Mouse (Mus musculus) hindbrain, embryonic 15.5 days (tissue): ENCODE results near the gene Nr1i2. TPM values are rescaled to one million over a fixed set of nuclear protein-coding genes. Genes with fewer than 3 reads are reported as not detected.
"Not testable (repeated sequence)": the region's sequence is repeated elsewhere in the genome, so short reads cannot be mapped to it uniquely, and the experiment has no call there.

Source experiments
- ATAC-seq: fragments of 200-750 bp; cut with Nextera tagmentation; 2 replicates; pipeline ENCODE4 v1.8.0; 2017; ENCODE audit warnings: low read depth, moderate number of reproducible peaks, moderate TSS enrichment; ENCODE audit not compliant: low FRiP score
- H3K27ac ChIP-seq: fragments of 300-500 bp; sonication (generic); replicated peaks from 2 replicates; pipeline ENCODE4 v1.5.1; 2015; ENCODE audit warnings: mild to moderate bottlenecking, inconsistent platforms
- H3K27me3 ChIP-seq: fragments of 300-500 bp; sonication (generic); 2 replicates; pipeline ENCODE4 v1.6.1; 2015; ENCODE audit warnings: control low read depth, inconsistent platforms
- H3K36me3 ChIP-seq: fragments of 300-500 bp; sonication (generic); 2 replicates; pipeline ENCODE4 v1.6.1; 2015; ENCODE audit warnings: control low read depth, inconsistent platforms
- H3K4me1 ChIP-seq: fragments of 300-500 bp; sonication (generic); replicated peaks from 2 replicates; pipeline ENCODE4 v1.6.1; 2015; ENCODE audit warnings: control low read depth, inconsistent platforms
- H3K4me2 ChIP-seq: fragments of 300-500 bp; sonication (generic); 2 replicates; pipeline ENCODE4 v1.6.1; 2015; ENCODE audit warnings: moderate library complexity, mild to moderate bottlenecking, inconsistent platforms
- H3K4me3 ChIP-seq: fragments of 300-500 bp; sonication (generic); 2 replicates; pipeline ENCODE4 v1.5.1; 2015; ENCODE audit warnings: mild to moderate bottlenecking, inconsistent platforms
- H3K9ac ChIP-seq: fragments of 300-500 bp; sonication (generic); 2 replicates; pipeline ENCODE4 v1.6.1; 2015; ENCODE audit warnings: inconsistent platforms
- H3K9me3 ChIP-seq: fragments of 300-500 bp; sonication (generic); 2 replicates; pipeline ENCODE4 v1.6.1; 2016; ENCODE audit warnings: control low read depth, inconsistent platforms
- WGBS: fragments of 180-500 bp; shearing (Covaris S2); methylation state at CpG from one replicate; pipeline ENCODE4 v1.1.7; 2015; 5-methylcytosine and 5-hydroxymethylcytosine counted together
- polyA plus RNA-seq: library from polyadenylated mRNA; unstranded; fragments of >200 nt; fragmentation: Nextera tagmentation; extraction: Ambion mirVana; gene quantifications from 2 replicates; pipeline ENCODE4 v1.2.1, GENCODE M21; 2015

Nr1i2 gene
- not detected in 2 replicates for polyA plus RNA-seq

- WGBS = 73% methylated on average over 7 of the region's 7 CpGs
- H3K27me3 ChIP-seq = no peaks in the 10 kb centered on the region
- no peaks in the 10 kb centered on the region for H3K9me3 ChIP-seq
- H3K4me2 ChIP-seq = no peak within 1 kb of the TSS
- H3K4me3 ChIP-seq = no peak within 1 kb of the TSS
- H3K27ac ChIP-seq = no peak within 1 kb of the TSS
- H3K36me3 ChIP-seq = no peaks in the 10 kb centered on the region
- H3K9ac ChIP-seq = no peak within 1 kb of the TSS
- ATAC-seq = no peak
- no peaks in the 10 kb centered on the region for H3K4me1 ChIP-seq
Measured at GRCm38 (mm10) chr16:38294685-38295348, at the start of gene Nr1i2. Gene Nr1i2, minus strand, starts transcription at chr16:38294824.

- peak; percentile 89 for ATAC-seq
- Histone ChIP-seq H3K9ac (peak within 1 kb of the TSS; percentile 59), H3K27me3 (no peaks in the 10 kb centered on the region), H3K4me1 (peaks cover 13% of the 10 kb centered on the region), H3K9me3 (no peaks in the 10 kb centered on the region), H3K36me3 (no peaks in the 10 kb centered on the region), H3K27ac (peak within 1 kb of the TSS; percentile 51; the same call in 1 of the 2 replicates), H3K4me2 (peak within 1 kb of the TSS; percentile 89), H3K4me3 (peak within 1 kb of the TSS; percentile 47)
- WGBS = 8% methylated on average over 30 of the region's 30 CpGs
Measured at GRCm38 (mm10) chr16:38341396-38342324, 47.0 kb upstream of the Nr1i2 start, which contains the start of gene Maats1. Gene Maats1, minus strand, starts transcription at chr16:38342143.

- H3K9me3 ChIP-seq, H3K9ac ChIP-seq, ATAC-seq, H3K27me3 ChIP-seq, H3K4me2 ChIP-seq, H3K27ac ChIP-seq, H3K36me3 ChIP-seq, H3K4me1 ChIP-seq, H3K4me3 ChIP-seq: not testable (repeated sequence)
- WGBS = 90% methylated on average over 4 of the region's 4 CpGs
Measured at GRCm38 (mm10) chr16:38338077-38338476, 43.5 kb upstream of the Nr1i2 start.

- no peak for ATAC-seq
- Histone ChIP-seq H3K27me3 (no peaks in the 10 kb centered on the region), H3K4me2 (no peak overlapping the region), H3K4me1 (no peaks in the 10 kb centered on the region), H3K9ac (no peak overlapping the region), H3K9me3 (no peaks in the 10 kb centered on the region), H3K36me3 (no peaks in the 10 kb centered on the region), H3K4me3 (no peak overlapping the region), H3K27ac (no peak overlapping the region)
- WGBS = 54% methylated on average over 6 of the region's 6 CpGs
Measured at GRCm38 (mm10) chr16:38334431-38334830, 39.8 kb upstream of the Nr1i2 start.

DNA sequence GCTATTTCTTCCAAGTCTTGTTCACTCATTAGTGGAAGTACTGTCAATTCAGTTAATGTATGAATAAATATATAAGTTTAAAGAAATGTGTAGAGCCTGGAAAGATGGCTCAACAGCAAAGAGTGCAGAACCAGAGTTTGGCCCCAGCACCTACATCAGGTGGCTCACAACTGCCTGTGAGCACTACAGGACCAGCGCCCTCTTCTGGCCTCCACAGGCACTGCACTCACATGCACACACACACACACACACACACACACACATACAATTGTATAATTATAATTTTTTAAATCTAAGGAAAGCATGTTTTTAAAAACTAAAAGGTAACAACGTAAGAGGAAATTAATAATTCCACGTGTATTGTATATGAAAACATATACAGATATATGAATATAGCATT, 34.7 kb upstream of the Nr1i2 start:
- no peak for ATAC-seq
- Histone ChIP-seq H3K27ac (no peak overlapping the region), H3K9me3 (no peaks in the 10 kb centered on the region), H3K36me3 (no peaks in the 10 kb centered on the region), H3K9ac (no peak overlapping the region), H3K27me3 (no peaks in the 10 kb centered on the region), H3K4me3 (no peak overlapping the region), H3K4me1 (no peaks in the 10 kb centered on the region), H3K4me2 (no peak overlapping the region)
- 88% methylated on average over 3 of the region's 3 CpGs for WGBS

DNA sequence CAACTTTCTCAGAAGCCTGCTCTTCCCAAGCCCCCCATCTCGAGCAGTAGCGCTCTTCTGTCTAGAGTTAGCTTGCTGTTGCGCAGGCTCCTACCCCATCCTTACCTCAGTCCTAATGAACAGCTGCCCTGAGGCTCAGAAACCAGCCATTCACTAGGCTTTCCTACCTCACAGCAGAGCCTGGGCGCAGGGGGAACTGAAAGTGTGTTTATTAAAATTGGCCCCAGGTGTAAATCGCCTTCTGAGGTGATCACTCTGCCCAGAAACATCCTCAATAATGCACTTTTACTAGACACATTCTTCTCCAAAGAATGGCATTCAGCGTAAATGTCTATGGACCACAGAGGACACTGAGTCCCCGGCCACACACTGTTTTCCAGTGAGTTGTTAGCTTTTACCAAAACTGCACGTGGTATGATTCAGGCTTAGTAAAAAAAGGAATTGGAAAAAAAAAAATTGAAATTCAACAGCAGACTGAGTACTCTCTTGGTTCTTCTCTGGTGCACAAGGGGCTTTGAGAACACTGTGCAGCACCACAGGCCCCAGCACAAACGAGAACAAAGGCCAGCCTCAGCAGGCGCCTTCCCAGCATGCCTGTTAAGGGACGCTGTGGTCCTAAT, 32.3 kb upstream of the Nr1i2 start:
- WGBS = 75% methylated on average over 11 of the region's 11 CpGs
- ATAC-seq = no peak

DNA sequence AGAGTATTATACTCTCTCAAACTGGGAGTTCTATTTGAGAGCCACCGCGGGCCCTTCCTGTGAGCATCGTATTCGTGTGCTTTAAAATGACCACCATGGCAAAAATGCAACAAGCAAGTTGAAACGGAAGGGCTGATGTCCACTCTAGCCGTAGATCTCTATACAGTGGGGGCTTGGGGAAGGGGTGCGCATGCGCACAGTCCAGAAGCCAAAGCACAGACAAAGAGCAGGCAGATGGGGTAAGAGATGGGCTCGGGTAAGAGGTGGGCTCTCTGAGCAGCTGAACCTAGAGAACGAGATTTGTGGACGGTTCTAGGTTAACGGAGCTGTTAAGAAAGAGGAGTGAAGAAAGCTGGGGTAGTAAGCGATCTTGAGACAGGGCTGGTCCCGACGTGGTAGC, 29.7 kb upstream of the Nr1i2 start:
- H3K36me3 ChIP-seq = no peaks in the 10 kb centered on the region
- H3K27me3 ChIP-seq = no peaks in the 10 kb centered on the region
- no peak for ATAC-seq
- H3K4me3 ChIP-seq = no peak overlapping the region
- H3K4me2 ChIP-seq = no peak overlapping the region
- H3K9me3 ChIP-seq = no peaks in the 10 kb centered on the region
- H3K4me1 ChIP-seq = no peaks in the 10 kb centered on the region
- no peak overlapping the region for H3K27ac ChIP-seq
- WGBS = 90% methylated on average over 15 of the region's 15 CpGs
- no peak overlapping the region for H3K9ac ChIP-seq

More for the DNA sequence above, 32.3 kb upstream of the Nr1i2 start:
- Histone ChIP-seq H3K4me2 (no peak overlapping the region), H3K4me1 (no peaks in the 10 kb centered on the region), H3K27me3 (no peaks in the 10 kb centered on the region), H3K36me3 (no peaks in the 10 kb centered on the region), H3K4me3 (no peak overlapping the region), H3K27ac (no peak overlapping the region), H3K9ac (no peak overlapping the region), H3K9me3 (no peaks in the 10 kb centered on the region)

- H3K4me1 ChIP-seq = no peaks in the 10 kb centered on the region
- no peaks in the 10 kb centered on the region for H3K27me3 ChIP-seq
- peak overlapping the region; percentile 53 for H3K4me2 ChIP-seq
- no peaks in the 10 kb centered on the region for H3K9me3 ChIP-seq
- no peaks in the 10 kb centered on the region for H3K36me3 ChIP-seq
- 0 out of 2 replicates have a peak overlapping the region, but pooled peaks have one; percentile 4 for H3K9ac ChIP-seq
- H3K4me3 ChIP-seq = peak overlapping the region; percentile 27; the same call in 1 of the 2 replicates
- 32% methylated on average over 17 of the region's 17 CpGs for WGBS
- H3K27ac ChIP-seq = no peak overlapping the region
- peak; percentile 85 for ATAC-seq
Measured at GRCm38 (mm10) chr16:38321452-38321935, 26.9 kb upstream of the Nr1i2 start.

- Histone ChIP-seq H3K4me3 (no peak overlapping the region), H3K4me2 (no peak overlapping the region), H3K27ac (no peak overlapping the region), H3K9me3 (no peaks in the 10 kb centered on the region), H3K27me3 (no peaks in the 10 kb centered on the region), H3K4me1 (no peaks in the 10 kb centered on the region), H3K36me3 (no peaks in the 10 kb centered on the region), H3K9ac (no peak overlapping the region)
- WGBS = 93% methylated on average over 4 of the region's 4 CpGs
- no peak for ATAC-seq
Measured at GRCm38 (mm10) chr16:38319087-38319486, 24.5 kb upstream of the Nr1i2 start.

GRCm38 (mm10) chr16:38318492-38318891, 23.9 kb upstream of the Nr1i2 start:
- no peaks in the 10 kb centered on the region for H3K27me3 ChIP-seq
- no peak for ATAC-seq
- H3K36me3 ChIP-seq = no peaks in the 10 kb centered on the region
- H3K9ac ChIP-seq = no peak overlapping the region
- H3K27ac ChIP-seq = no peak overlapping the region
- no peak overlapping the region for H3K4me2 ChIP-seq
- 78% methylated on average over 9 of the region's 9 CpGs for WGBS
- H3K4me3 ChIP-seq = no peak overlapping the region
- H3K4me1 ChIP-seq = no peaks in the 10 kb centered on the region
- no peaks in the 10 kb centered on the region for H3K9me3 ChIP-seq

DNA sequence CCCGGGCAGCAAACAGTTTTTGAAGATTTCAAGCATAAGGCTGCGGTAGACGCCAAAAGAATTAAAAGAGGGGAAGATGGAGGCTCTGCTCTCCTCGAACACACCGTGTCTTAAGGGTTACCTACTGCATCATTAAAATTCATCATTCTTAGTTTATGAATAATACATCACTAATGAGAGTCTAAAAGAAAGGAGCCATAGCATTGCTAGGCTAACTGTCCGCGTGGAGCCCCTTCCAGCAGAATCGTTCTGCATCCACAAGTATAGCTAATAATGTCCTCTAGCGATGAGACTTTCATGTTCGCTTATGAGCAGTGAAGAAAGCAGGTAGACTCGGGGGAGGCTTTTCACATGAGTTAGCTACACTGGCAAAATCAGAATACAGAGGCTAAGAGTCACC, 13.6 kb upstream of the Nr1i2 start:
- Histone ChIP-seq H3K9me3 (no peaks in the 10 kb centered on the region), H3K4me2 (peak overlapping the region; percentile 9; the same call in 1 of the 2 replicates), H3K36me3 (no peaks in the 10 kb centered on the region), H3K4me3 (no peak overlapping the region), H3K27me3 (no peaks in the 10 kb centered on the region), H3K9ac (no peak overlapping the region), H3K4me1 (no peaks in the 10 kb centered on the region), H3K27ac (no peak overlapping the region)
- 59% methylated on average over 11 of the region's 11 CpGs for WGBS
- no peak for ATAC-seq

- Histone ChIP-seq H3K9ac (no peak overlapping the region), H3K4me2 (no peak overlapping the region), H3K27me3 (no peaks in the 10 kb centered on the region), H3K27ac (no peak overlapping the region), H3K9me3 (no peaks in the 10 kb centered on the region), H3K4me1 (no peaks in the 10 kb centered on the region), H3K4me3 (no peak overlapping the region), H3K36me3 (no peaks in the 10 kb centered on the region)
- WGBS = 47% methylated on average over 7 of the region's 7 CpGs
- ATAC-seq = no peak
Measured at GRCm38 (mm10) chr16:38307651-38308050, 13.0 kb upstream of the Nr1i2 start.
